Mouse (Mus musculus) spleen, postnatal 10 days (tissue): ENCODE results near the gene Acox3.

ENCODE experiments used
- DNase-seq, 2 experiments: peaks; one replicate each; pipeline ENCODE4 v3.0.0; 2021 to 2022; ENCODE audit warnings: low spot score in 2 of 2

Gene Acox3

GRCm38 (mm10) chr5:35610381-35610780 is 27.5 kb downstream of the Acox3 start:
- no peak for DNase-seq

GRCm38 (mm10) chr5:35611170-35611569 is 28.3 kb downstream of the Acox3 start:
- no peak for DNase-seq

GRCm38 (mm10) chr5:35611900-35612299 is 29.1 kb downstream of the Acox3 start:
- DNase-seq, result no peak

GRCm38 (mm10) chr5:35612722-35613121 is 29.9 kb downstream of the Acox3 start:
- no peak for DNase-seq

- no peak for DNase-seq
Observed at GRCm38 (mm10) chr5:35616943-35617342, 34.1 kb downstream of the Acox3 start.

- DNase-seq, result no peak
Observed at GRCm38 (mm10) chr5:35621114-35621513, 38.3 kb downstream of the Acox3 start.

- DNase-seq, result no peak
Observed at GRCm38 (mm10) chr5:35623831-35624230, 41.0 kb downstream of the Acox3 start.

- no peak for DNase-seq
Observed at GRCm38 (mm10) chr5:35624751-35625239, 42.0 kb downstream of the Acox3 start.

GRCm38 (mm10) chr5:35626408-35626807 is 43.6 kb downstream of the Acox3 start:
- DNase-seq, result no peak

- no peak for DNase-seq
Observed at GRCm38 (mm10) chr5:35627307-35627840, 44.5 kb downstream of the Acox3 start.

GRCm38 (mm10) chr5:35628685-35629084 is 45.8 kb downstream of the Acox3 start:
- no peak for DNase-seq

- DNase-seq, result no peak
Observed at GRCm38 (mm10) chr5:35629333-35629732, 46.5 kb downstream of the Acox3 start.

- no peak for DNase-seq
Observed at GRCm38 (mm10) chr5:35630706-35631105, 47.9 kb downstream of the Acox3 start.

GRCm38 (mm10) chr5:35631224-35631623 is 48.4 kb downstream of the Acox3 start:
- DNase-seq, result no peak

- DNase-seq, result no peak
Observed at GRCm38 (mm10) chr5:35631755-35632154, 48.9 kb downstream of the Acox3 start.

- no peak for DNase-seq
Observed at GRCm38 (mm10) chr5:35632841-35633240, 50.0 kb downstream of the Acox3 start.

GRCm38 (mm10) chr5:35636016-35636415 is 53.2 kb downstream of the Acox3 start:
- DNase-seq, result no peak

GRCm38 (mm10) chr5:35641961-35642584 is 59.2 kb downstream of the Acox3 start:
- DNase-seq, result no peak

GRCm38 (mm10) chr5:35643401-35644048 is 60.7 kb downstream of the Acox3 start:
- DNase-seq, result no peak

- no peak for DNase-seq
Observed at GRCm38 (mm10) chr5:35644082-35644481, 61.2 kb downstream of the Acox3 start.

- no peak for DNase-seq
Observed at GRCm38 (mm10) chr5:35645938-35646493, 63.2 kb downstream of the Acox3 start.

GRCm38 (mm10) chr5:35646927-35647326 is 64.1 kb downstream of the Acox3 start:
- no peak for DNase-seq

- DNase-seq, result no peak
Observed at GRCm38 (mm10) chr5:35647562-35647961, 64.7 kb downstream of the Acox3 start.
